Mouse (Mus musculus) 416B (cell line): Measurements from ENCODE around the gene Apbb2.
A peak's percentile ranks its signal among the peaks of the same experiment; 100 is the strongest.

Experiments used
- DNase-seq: peaks from one replicate; pipeline ENCODE4 v3.0.0; 2011; ENCODE audit warnings: low read depth

Gene Apbb2

GRCm38 (mm10) chr5:66602287-66602820 lies 16.2 kb downstream of the Apbb2 start:
- DNase-seq = no peak

DNA sequence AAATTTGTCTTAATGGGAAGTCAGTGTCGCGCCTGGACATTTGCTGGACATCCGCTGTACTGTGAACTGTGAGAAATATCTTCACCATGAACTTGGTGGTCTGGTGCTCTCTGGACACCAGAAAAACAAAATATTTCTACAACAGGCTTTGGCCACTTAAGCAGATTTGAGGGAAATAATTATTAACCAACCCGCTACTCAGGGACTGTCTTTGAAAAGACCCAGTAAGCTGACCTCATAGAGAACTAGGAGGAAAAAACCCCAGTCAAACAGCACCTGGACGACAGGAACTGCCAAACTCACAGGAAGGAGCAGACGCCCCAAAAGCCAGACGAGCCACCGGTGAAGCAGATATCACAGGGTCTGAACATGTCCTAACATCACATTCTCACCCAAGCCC lies 18.2 kb downstream of the Apbb2 start:
- DNase-seq = no peak

DNA sequence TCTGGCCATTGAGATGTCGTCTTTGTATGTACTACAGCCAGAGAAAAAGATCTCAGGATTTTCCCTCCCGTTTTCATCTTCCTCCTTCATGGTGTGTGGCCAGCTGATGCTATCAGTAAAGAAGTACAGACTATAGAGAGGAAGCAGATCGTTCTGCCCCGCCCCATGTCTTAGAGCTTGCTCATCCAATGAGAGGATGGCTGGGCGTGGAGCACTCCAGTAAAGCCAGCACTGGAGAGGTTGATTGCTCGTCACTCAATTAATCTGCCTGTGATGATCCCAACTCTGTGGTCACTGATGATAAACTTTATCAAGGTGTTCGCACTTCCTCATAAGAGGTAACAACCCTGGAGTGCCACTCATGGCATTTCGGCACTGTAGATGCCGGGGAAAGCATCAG lies 18.7 kb downstream of the Apbb2 start:
- DNase-seq = no peak

DNA sequence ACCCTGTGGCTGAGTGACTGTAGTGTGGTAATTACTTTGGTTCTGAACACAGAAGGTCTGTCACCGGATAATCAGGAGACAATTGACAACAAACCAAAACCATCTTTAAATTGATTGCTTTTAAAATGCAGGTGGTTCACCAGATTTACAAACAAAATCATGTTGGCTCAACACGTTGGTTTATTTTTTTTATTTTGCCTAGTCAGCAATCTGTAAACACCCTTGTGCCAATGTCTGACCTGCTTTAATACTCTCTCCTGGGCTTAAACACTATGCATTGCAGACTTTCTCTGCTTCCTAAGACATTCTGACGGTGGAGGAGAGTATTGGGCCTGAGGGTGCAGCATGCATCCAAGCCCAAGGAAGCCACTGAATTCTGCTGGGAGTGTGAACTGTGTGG lies 22.3 kb downstream of the Apbb2 start:
- DNase-seq = no peak

- DNase-seq = no peak
Observed at GRCm38 (mm10) chr5:66594881-66595280, 23.7 kb downstream of the Apbb2 start.

- DNase-seq = no peak
Observed at GRCm38 (mm10) chr5:66586236-66586745, 32.3 kb downstream of the Apbb2 start.

GRCm38 (mm10) chr5:66583019-66583406 lies 35.6 kb downstream of the Apbb2 start:
- no peak for DNase-seq

- DNase-seq = no peak
Observed at GRCm38 (mm10) chr5:66582281-66583018, 36.1 kb downstream of the Apbb2 start.

DNA sequence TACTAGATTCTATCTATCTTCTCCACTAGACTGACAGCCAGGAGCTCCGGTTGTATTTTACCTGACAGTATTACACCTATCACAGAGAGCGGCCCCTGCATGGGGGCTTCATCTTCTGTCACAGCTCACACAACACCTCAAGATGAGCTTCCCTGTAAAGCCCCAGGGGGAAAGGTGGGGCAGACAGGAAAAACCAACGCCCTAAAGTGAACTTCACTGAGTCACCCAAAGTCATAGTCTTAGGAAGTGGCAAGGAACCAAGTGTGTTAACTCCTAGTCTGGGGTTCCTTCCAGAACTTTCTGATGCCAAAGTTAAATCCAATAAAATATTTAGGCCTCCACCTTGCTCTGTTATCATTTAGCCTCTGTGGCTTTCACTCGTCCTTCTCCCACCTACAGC lies 39.5 kb downstream of the Apbb2 start:
- no peak for DNase-seq

GRCm38 (mm10) chr5:66576299-66576698 lies 42.3 kb downstream of the Apbb2 start:
- no peak for DNase-seq

DNA sequence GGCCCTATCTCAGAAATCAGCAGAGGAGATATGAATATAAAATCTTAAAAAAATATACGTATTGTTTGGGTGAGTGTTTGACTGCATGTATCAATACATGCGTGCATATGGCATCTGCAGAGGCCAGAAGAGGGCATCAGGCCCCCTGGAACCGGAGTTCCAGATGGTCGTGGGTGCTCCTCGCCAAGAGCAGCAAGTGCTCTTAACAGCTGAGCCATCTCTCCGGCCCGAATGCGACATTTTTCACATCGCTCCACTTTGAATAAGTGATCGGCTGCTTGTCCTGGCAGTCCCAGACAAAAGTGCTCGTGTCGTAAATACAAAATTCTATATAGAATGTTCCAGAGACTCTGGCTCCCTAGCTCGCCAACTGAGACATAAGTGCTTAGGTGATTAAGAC lies 43.4 kb downstream of the Apbb2 start:
- no peak for DNase-seq

GRCm38 (mm10) chr5:66573266-66573665 lies 45.3 kb downstream of the Apbb2 start:
- DNase-seq = no peak

GRCm38 (mm10) chr5:66572086-66572855 lies 46.3 kb downstream of the Apbb2 start:
- DNase-seq = no peak

GRCm38 (mm10) chr5:66570709-66571108 lies 47.9 kb downstream of the Apbb2 start:
- no peak for DNase-seq

GRCm38 (mm10) chr5:66569141-66569801 lies 49.3 kb downstream of the Apbb2 start:
- no peak for DNase-seq

DNA sequence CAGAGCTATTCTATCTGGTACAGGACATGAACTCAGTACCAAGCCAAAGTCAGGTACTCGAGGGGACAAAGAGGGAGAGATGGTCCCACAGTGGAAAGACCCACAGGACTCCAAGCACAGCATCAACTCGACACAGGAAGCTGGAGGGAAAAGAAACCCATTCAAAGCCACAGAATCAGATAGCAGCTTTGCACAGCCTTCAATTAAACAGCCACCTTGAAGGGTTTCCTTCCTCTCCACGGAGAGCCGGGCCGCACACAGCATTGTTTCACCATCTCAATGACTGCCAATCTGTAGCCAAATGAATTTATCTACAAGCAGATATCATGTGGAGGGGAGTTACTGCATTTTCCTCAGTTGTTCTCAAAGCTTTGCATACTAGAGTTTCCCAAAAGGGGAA lies 50.6 kb downstream of the Apbb2 start:
- peak; percentile 76 for DNase-seq

DNA sequence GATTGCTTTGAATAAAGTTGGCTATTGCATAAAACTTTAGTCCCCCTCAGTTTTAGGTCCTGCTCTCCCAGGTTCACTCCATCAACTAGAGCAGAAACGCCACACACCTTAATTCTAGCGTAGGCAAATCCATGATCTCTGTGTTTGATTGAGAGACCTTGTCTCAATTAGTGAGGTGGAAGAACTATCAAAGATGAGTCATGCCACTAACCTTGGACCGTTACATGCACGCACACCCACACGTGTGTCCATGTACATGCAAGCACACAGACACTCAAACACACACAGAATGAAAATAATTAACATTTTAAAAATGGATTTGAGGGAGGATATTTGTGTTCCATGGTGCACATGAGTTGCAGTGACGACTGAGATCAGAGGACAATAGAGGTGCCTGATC lies 51.2 kb downstream of the Apbb2 start:
- no peak for DNase-seq

DNA sequence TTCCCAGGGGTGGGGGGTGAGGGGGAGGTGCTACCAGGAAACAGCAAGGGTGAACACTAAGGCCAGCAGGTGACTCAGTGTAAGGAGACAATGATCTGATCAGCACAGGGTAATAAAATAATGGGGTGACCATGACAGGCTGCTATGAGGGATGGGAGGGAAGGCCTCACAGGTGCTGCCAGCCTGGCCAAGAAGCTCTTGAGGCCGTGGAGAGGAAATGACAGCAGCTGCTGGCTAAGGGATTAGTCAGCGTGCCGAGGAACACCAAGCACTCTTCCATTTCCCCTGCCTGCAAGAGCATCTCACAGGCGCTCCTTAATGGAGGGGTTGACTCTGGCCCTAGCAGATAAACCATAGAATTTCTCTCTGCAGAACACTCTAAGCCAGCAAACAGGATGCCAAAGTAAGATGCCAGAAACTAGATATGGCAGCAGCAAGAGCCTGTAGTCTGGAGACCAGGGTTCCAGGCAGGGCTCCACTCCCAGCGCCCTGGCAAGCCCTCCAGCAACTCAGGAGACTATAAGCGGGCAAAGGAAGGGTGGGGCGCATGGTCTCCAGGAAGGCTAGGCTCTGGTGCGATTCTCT lies 58.9 kb downstream of the Apbb2 start:
- DNase-seq = peak; percentile 21

DNA sequence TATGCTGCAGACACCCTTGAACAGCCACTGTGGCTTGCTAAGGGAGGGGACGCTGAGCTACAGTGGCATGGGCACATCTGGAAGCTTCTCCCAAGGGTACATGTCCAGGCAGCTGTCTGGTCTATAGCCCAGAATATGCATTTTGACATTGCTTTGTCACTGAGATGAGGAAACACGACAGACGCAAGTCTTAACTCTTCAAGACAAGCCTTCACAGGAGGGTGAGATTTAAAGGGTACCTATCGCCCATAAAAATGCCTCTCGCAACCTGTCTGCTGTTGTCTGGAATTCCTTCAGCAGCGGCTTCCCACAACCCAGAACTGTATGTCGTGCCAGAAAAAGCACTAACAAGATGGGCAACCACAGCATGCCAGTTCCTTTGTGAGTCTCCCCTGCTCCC lies 60.5 kb downstream of the Apbb2 start:
- no peak for DNase-seq

DNA sequence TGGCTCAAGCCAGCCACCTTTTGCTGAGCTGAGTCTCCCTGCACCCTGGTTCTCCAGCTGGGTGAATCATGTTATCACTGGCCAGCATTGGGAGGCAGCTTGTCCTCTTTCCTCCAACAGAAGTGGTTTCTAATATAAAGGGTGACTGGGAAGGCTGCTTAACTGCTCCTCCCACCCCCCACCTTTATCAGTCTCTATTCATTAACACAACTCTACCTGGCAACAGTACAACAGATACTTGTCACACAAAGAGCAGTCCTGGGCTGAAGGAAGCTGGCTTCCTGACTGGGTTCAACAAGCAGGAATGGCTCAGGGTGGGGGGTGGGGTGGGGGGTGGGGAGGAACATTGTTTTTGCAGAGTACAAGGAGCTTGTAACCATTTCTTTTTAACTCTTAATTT lies 64.7 kb downstream of the Apbb2 start:
- DNase-seq = no peak

DNA sequence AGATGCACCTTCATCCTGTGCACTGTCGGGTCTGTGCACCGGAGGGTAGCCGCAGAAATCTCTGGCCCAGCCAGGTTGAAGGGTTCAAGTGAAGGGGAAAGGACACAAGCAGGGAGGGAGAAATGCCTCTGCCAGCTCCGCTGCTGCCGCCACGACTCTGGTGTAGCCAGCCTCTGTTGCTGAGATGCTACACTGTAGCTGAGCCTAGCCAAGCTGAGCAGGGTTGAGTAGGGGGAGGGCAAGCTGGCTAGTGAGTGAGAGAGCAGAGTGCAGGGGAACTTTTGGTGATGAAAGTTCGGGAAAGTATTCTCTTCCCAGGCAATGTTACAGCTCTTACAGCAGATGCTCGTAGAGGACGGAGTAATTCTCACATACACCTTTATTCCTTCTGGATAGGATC lies 66.3 kb downstream of the Apbb2 start:
- no peak for DNase-seq

GRCm38 (mm10) chr5:66550292-66550691 lies 68.3 kb downstream of the Apbb2 start:
- no peak for DNase-seq
